Mouse (Mus musculus) cerebellum, adult 9-11 months (tissue): ENCODE measurements around the gene Evx1.

Experiments used
- DNase-seq: peaks from one replicate; pipeline ENCODE4 v3.0.0; 2022

The Evx1 gene

GRCm38 (mm10) chr6:52291021-52291860 is 22.1 kb upstream of the Evx1 start:
- DNase-seq = no peak

GRCm38 (mm10) chr6:52292328-52292727 is 21.0 kb upstream of the Evx1 start:
- DNase-seq = no peak

- DNase-seq = no peak
These were observed 18.7 kb upstream of the Evx1 start for GRCm38 (mm10) chr6:52294616-52295015.

GRCm38 (mm10) chr6:52298511-52298910 is 14.8 kb upstream of the Evx1 start:
- no peak for DNase-seq

GRCm38 (mm10) chr6:52300806-52301205 is 12.5 kb upstream of the Evx1 start:
- no peak for DNase-seq

- no peak for DNase-seq
These were observed 9.9 kb upstream of the Evx1 start for GRCm38 (mm10) chr6:52303426-52303825.

- DNase-seq = no peak
These were observed 7.4 kb upstream of the Evx1 start for GRCm38 (mm10) chr6:52305877-52306389.

- DNase-seq = no peak
These were observed 3.5 kb upstream of the Evx1 start for GRCm38 (mm10) chr6:52309766-52310165.

GRCm38 (mm10) chr6:52310366-52310765 is 2.9 kb upstream of the Evx1 start:
- no peak for DNase-seq

GRCm38 (mm10) chr6:52311661-52312557 is 1.4 kb upstream of the Evx1 start:
- DNase-seq = no peak

- no peak for DNase-seq
These were observed 761 bp upstream of the Evx1 start for GRCm38 (mm10) chr6:52312558-52312915.

GRCm38 (mm10) chr6:52314304-52315100 is 1.2 kb downstream of the Evx1 start:
- DNase-seq = no peak

- no peak for DNase-seq
These were observed 2.4 kb downstream of the Evx1 start for GRCm38 (mm10) chr6:52315441-52316412.

- no peak for DNase-seq
These were observed 3.3 kb downstream of the Evx1 start for GRCm38 (mm10) chr6:52316413-52317184.

- DNase-seq = no peak
These were observed 4.3 kb downstream of the Evx1 start for GRCm38 (mm10) chr6:52317461-52318180.

- DNase-seq = no peak
These were observed 5.0 kb downstream of the Evx1 start for GRCm38 (mm10) chr6:52318271-52318670.

GRCm38 (mm10) chr6:52319956-52320690 is 6.8 kb downstream of the Evx1 start:
- DNase-seq = no peak

GRCm38 (mm10) chr6:52320966-52321825 is 7.9 kb downstream of the Evx1 start:
- no peak for DNase-seq
